Mouse (Mus musculus) left cerebral cortex, adult 9 months (tissue): Measurements from ENCODE around the gene Gemin5.
"Not testable (repeated sequence)": the region's sequence is repeated elsewhere in the genome, so short reads cannot be mapped to it uniquely, and the experiment has no call there.

Experiments
- DNase-seq, 2 experiments: peaks; one replicate each; pipeline ENCODE4 v3.0.0; 2022; ENCODE audit warnings: low spot score in 2 of 2

The Gemin5 gene

DNA sequence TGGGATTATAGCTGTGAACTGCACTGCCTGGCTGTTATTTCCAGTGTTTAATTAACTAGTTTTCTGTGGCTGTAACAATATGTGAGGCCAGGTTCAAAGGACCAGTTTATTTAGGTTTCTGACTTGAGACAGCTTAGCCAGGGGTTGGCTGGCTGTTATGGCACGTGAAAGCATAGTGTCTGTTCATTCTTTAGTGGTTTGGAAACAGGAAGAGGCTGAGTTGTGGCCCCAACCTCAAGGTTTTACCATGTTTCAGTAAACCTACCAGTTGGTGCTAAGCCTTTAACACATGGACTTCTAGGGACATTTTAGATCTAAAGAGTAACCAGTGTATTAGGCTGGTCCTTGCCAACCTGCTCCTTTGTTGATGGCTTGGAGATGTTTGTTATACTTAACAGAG lies 51.8 kb downstream of the Gemin5 start:
- DNase-seq, result no peak

GRCm38 (mm10) chr11:58107664-58108337 lies 60.5 kb downstream of the Gemin5 start:
- no peak for DNase-seq

DNA sequence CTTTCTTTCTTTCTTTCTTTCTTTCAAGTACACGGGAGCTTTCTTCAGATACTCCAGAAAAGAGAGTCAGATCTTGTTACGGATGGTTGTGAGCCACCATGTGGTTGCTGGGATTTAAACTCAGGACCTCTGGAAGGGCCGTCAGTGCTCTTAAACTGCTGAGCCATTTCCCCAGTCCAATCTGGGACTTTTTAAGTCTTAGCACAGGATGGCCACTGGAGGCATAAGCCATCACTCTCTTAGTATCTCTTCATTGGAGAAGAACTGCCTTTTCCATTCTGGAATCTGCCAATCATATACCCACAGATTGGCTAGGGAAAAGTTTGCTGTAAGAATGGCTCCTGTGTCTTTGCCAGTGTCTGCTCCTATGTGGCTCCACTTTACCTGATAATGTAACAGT lies 61.3 kb downstream of the Gemin5 start:
- no peak for DNase-seq

- peak in 1 of 2 experiments; percentile 52 for DNase-seq
Measured at GRCm38 (mm10) chr11:58104351-58104791, 64.0 kb downstream of the Gemin5 start.

GRCm38 (mm10) chr11:58103697-58104306 lies 64.5 kb downstream of the Gemin5 start, which contains the start of gene Cnot8:
Gene Cnot8, plus strand, starts transcription at chr11:58104153.
- peak; percentile 96 to 99 for DNase-seq

DNA sequence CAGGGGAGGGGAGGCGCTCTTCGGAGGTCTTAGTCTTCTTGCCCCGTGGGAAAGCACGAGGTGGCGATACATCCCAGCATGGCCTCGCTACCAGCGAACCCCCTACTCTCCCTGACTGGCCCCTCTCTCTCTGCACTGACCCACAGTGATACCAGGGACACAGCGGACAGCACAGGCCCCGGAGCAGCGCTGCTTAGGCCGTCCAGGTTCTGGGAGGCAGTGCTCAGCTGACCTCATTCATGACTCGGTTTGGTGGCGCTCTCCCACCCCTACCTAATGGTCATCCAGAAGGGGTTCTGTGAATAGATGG lies 65.0 kb downstream of the Gemin5 start:
- no peak for DNase-seq

DNA sequence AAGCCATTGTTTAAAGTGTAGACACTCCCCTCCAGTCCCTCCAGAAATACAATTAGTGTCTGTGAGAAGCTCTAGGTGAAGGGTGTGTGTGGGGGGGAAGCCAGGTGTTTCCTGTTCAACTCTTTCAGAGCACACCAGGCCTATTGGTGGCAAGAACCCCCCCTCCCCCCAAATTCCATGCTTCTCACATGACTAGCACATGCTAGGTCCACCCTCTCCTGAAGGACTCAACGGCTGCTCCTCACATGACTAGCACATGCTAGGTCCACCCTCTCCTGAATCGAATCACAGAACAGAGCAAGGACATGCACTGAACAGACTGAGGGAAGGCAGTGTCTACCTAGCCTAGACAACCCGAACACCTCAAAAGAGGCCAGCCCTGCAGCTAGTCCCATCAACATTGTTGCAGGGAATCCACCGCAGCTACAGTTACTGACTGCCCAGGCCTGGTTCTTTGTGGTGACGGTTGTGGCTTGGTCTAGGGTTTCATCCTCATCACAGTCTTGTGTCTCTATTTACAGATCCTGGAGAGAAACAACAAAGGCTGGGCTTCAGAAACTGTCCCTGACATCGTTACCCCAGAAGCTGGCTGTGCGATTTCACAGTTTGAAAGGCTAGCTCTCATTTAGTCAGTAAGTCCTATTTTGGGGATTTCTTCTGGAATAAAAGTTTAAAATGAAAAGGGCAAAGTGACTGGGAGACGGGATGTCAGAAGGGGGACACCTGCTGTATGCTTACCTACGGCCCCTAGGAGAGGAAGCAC lies 65.6 kb downstream of the Gemin5 start:
- DNase-seq, result no peak

DNA sequence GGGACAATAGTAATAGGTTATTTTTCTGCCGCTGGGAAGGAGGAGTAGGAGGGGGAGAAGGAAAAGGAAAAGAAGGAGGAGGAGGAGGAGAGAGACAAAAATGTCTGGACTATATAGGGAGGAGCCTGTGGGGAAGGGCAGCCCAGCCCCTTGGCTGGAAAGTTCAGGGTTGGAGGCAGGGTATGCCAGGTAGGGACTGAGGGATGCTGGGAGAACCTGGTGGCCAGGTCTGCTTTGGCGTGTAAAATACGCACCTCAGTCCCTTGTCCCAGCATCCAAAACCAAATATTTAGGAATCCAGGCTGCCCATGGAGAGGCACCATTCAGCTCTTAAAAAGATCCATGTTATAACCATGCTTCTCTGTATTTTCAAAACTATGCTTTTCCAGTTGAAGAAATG lies 66.2 kb downstream of the Gemin5 start:
- DNase-seq, result no peak

- DNase-seq, result no peak
Measured at GRCm38 (mm10) chr11:58101194-58101720, 67.1 kb downstream of the Gemin5 start.

GRCm38 (mm10) chr11:58100006-58100405 lies 68.3 kb downstream of the Gemin5 start:
- DNase-seq, result no peak

- DNase-seq, result not testable (repeated sequence)
Measured at GRCm38 (mm10) chr11:58098366-58098720, 70.0 kb downstream of the Gemin5 start.

DNA sequence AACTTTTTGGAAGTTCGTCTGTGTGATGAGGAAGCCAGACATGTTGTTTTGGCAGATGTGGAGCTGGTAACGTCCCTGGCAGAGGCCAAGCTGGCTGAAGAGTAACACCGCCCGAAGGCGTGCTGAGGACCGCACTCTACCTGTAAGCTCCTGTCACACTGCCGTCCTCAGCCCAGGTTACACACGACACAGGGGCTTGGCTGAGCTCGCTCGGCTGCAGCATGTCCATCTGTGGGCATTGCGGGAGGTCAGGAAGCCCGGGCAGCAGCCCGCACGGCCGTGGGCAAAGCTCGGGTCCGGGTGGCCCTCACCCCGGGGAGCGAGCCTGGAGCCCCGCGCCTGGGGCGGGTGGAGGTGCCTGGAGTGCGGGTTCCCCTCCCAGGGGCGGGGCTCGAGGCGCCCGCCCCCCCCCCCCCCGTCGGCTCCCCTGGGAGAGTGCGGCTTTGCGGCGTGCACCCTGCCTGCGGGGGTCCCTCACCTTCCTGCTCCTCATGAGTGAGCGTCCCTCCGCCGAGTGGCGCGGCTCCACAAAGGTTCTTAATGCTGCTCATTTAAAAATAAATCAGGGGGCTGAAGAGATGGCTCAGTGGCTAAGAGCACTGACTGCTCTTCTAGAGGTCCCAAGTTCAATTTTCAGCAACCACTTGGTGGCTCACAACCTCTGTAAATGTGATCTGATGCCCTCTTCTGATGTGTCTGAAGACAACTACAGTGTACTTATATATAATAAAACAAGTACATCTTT lies 70.5 kb downstream of the Gemin5 start:
- DNase-seq, result no peak

GRCm38 (mm10) chr11:58096821-58097620 lies 71.3 kb downstream of the Gemin5 start:
- no peak for DNase-seq

DNA sequence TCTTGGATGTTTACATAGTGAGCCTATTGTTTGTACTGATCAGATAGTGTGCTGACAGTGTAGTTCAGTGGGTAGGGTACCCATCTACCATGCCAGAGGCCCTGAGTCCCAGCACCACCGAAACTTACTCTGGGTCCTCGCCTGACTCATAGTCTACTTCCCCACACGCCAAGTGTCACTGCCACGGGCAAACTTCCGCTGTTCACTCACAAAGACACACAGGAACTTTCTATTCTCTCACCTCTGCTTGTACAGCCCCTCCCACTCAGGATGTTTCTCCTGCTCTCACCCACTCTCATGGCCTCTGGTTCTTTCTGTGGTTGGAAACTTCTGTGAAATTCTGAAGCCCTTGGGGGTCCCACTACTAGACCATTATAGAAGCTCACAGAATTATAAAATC lies 72.2 kb downstream of the Gemin5 start:
- DNase-seq, result no peak

DNA sequence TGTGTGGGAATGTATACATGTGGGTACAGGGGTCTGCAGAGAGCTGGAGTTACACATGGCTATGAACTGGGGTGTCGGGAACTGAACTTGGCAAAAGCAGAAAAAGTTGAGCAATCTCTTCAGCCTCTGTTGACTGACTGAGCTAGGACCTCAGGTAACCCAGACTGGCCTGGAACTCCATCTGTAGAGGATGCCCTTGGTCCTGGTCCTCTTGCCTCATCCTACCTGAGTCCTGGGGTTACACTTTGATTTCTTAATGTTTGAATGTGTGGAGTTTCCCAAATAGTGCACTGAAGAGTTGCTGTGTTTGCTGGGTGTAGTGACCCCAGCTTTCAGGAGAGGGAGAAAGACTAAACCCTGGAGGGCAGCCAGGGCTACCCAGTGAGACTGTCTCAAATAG lies 72.8 kb downstream of the Gemin5 start:
- DNase-seq, result no peak

- no peak for DNase-seq
Measured at GRCm38 (mm10) chr11:58094766-58095165, 73.6 kb downstream of the Gemin5 start.

DNA sequence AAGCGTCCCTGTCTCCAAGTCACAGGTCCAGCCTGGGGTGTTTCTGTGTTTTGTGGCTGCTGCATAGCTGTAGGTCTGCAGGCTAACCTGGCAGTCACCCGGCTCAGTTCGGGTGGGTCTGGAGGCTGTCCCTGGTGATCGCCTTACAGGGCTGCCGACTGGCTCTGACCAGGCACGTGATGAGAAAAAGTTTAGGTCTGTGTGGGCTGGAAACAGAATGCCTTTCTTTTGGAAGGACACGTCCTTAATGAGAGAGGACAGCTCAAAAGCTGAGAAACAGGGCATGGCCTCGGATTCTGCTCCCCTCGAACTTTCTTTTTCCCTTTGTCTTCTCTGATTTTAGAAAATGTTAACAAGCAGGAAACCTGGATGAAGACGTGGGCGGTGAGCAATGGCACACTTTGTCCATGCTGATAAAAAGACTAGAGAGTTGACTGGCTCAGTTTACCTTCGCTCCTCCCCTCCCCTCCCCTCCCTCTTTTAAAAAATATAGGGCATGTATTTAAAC lies 75.3 kb downstream of the Gemin5 start, which contains the start of gene Gm12248:
TSS of gene Gm12248 (minus strand) at position 114 of the 508 bp plus-strand sequence.
- no peak for DNase-seq

DNA sequence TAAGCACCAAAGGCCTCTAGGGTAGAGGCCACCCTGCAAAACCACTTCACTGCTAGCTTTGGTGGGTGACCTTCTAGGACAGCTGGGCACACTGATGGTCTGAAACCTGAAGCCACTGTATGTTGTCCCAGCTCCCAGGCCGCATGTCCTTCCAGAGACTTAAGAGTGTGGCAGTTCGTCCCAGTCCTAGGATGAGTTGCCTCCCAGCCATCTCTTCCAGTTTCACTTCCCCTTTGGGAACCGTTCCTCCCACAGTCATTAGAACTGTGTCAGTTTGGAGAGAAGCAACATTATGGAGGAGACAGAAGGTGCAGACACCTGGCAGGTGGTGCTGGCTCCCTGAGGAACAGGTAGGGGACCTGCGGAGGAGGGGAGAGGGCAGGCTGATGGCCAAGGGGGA lies 75.8 kb downstream of the Gemin5 start:
- DNase-seq, result no peak

- DNase-seq, result no peak
Measured at GRCm38 (mm10) chr11:58081716-58082115, 86.6 kb downstream of the Gemin5 start.

- DNase-seq, result no peak
Measured at GRCm38 (mm10) chr11:58077270-58077669, 91.1 kb downstream of the Gemin5 start.

GRCm38 (mm10) chr11:58072978-58073377 lies 95.4 kb downstream of the Gemin5 start:
- no peak for DNase-seq
